Mouse (Mus musculus): ENCODE data around the gene Rhox4g. TPM values are rescaled to one million over a fixed set of nuclear protein-coding genes. Genes with fewer than 3 reads are reported as not detected.

Gene Rhox4g
- polyA plus RNA-seq, 1 experiment from 2014 or later = not detected

Other genes with a start within 250 kb of the Rhox4g start
- gene Rhox2b, start 239.3 kb downstream of the Rhox4g start, polyA plus RNA-seq (2014; fragmentation: Nextera tagmentation; extraction: Ambion mirVana) = not detected in 2 replicates
- not detected in 2 replicates for gene Rhox4b, start 218.8 kb downstream of the Rhox4g start, polyA plus RNA-seq (2014; fragmentation: Nextera tagmentation; extraction: Ambion mirVana)
- not detected in 2 replicates for gene Rhox2c, start 197.6 kb downstream of the Rhox4g start, polyA plus RNA-seq (2014; fragmentation: Nextera tagmentation; extraction: Ambion mirVana)
- gene Rhox3c, start 192.7 kb downstream of the Rhox4g start, polyA plus RNA-seq (2014; fragmentation: Nextera tagmentation; extraction: Ambion mirVana) = not detected in 2 replicates
- gene Rhox4c, start 171.0 kb downstream of the Rhox4g start, polyA plus RNA-seq (2014; fragmentation: Nextera tagmentation; extraction: Ambion mirVana) = not detected in 2 replicates
- gene Rhox2d, start 157.9 kb downstream of the Rhox4g start, polyA plus RNA-seq (2014; fragmentation: Nextera tagmentation; extraction: Ambion mirVana) = not detected in 2 replicates
- gene Rhox4d, start 137.0 kb downstream of the Rhox4g start, polyA plus RNA-seq (2014; fragmentation: Nextera tagmentation; extraction: Ambion mirVana) = not detected in 2 replicates
- gene Rhox2e, start 120.9 kb downstream of the Rhox4g start, polyA plus RNA-seq (2014; fragmentation: Nextera tagmentation; extraction: Ambion mirVana) = not detected in 2 replicates
- not detected in 2 replicates for gene Rhox3e, start 109.3 kb downstream of the Rhox4g start, polyA plus RNA-seq (2014; fragmentation: Nextera tagmentation; extraction: Ambion mirVana)
- gene Rhox4e, start 93.9 kb downstream of the Rhox4g start, polyA plus RNA-seq (2014; fragmentation: Nextera tagmentation; extraction: Ambion mirVana) = not detected in 2 replicates
- gene Rhox2f, start 79.9 kb downstream of the Rhox4g start, polyA plus RNA-seq (2014; fragmentation: Nextera tagmentation; extraction: Ambion mirVana) = not detected in 2 replicates
- gene Rhox3f, start 70.3 kb downstream of the Rhox4g start, polyA plus RNA-seq (2014; fragmentation: Nextera tagmentation; extraction: Ambion mirVana) = not detected in 2 replicates
- gene Rhox4f, start 43.6 kb downstream of the Rhox4g start, polyA plus RNA-seq (2014; fragmentation: Nextera tagmentation; extraction: Ambion mirVana) = not detected in 2 replicates
- gene Rhox3g, start 22.7 kb downstream of the Rhox4g start, polyA plus RNA-seq (2014; fragmentation: Nextera tagmentation; extraction: Ambion mirVana) = not detected in 2 replicates
- gene Rhox2g, start 7.9 kb downstream of the Rhox4g start, polyA plus RNA-seq (2014; fragmentation: Nextera tagmentation; extraction: Ambion mirVana) = not detected in 2 replicates
- not detected in 2 replicates for gene Rhox3h, start 17.4 kb upstream of the Rhox4g start, polyA plus RNA-seq (2014; fragmentation: Nextera tagmentation; extraction: Ambion mirVana)
- gene Rhox2h, start 21.9 kb upstream of the Rhox4g start, polyA plus RNA-seq (2014; fragmentation: Nextera tagmentation; extraction: Ambion mirVana) = not detected in 2 replicates
- gene Rhox5, start 153.5 kb upstream of the Rhox4g start, polyA plus RNA-seq (2014; fragmentation: Nextera tagmentation; extraction: Ambion mirVana) = 13.7 and 16.5 TPM in 2 replicates
- not detected in 2 replicates for gene Rhox6, start 175.6 kb upstream of the Rhox4g start, polyA plus RNA-seq (2014; fragmentation: Nextera tagmentation; extraction: Ambion mirVana)
- gene Rhox7a, start 180.4 kb upstream of the Rhox4g start, polyA plus RNA-seq (2014; fragmentation: Nextera tagmentation; extraction: Ambion mirVana) = not detected in 2 replicates
- not detected in 2 replicates for gene Rhox8, start 227.6 kb upstream of the Rhox4g start, polyA plus RNA-seq (2014; fragmentation: Nextera tagmentation; extraction: Ambion mirVana)
- not detected in 2 replicates for gene Rhox7b, start 245.9 kb upstream of the Rhox4g start, polyA plus RNA-seq (2014; fragmentation: Nextera tagmentation; extraction: Ambion mirVana)

All from heart, embryonic 11.5 days (tissue).